Mouse (Mus musculus) embryonic facial prominence, embryonic 12.5 days (tissue): ENCODE measurements around the gene Osbpl10. TPM values are rescaled to one million over a fixed set of nuclear protein-coding genes. Genes with fewer than 3 reads are reported as not detected.
A peak's percentile ranks its signal among the peaks of the same experiment; 100 is the strongest.

Source experiments
- ATAC-seq: fragments of 200-750 bp; cut with Nextera tagmentation; 2 replicates; pipeline ENCODE4 v1.8.0; 2017; ENCODE audit not compliant: insufficient number of reproducible peaks, insufficient read depth, low FRiP score, low TSS enrichment
- H3K27ac ChIP-seq: fragments of 300-500 bp; sonication (generic); 2 replicates; pipeline ENCODE4 v1.5.1; 2016; ENCODE audit warnings: mild to moderate bottlenecking
- H3K27me3 ChIP-seq: fragments of 300-500 bp; sonication (generic); 2 replicates; pipeline ENCODE4 v1.6.1; 2016; ENCODE audit warnings: mild to moderate bottlenecking, moderate library complexity
- H3K36me3 ChIP-seq: fragments of 300-500 bp; sonication (generic); 2 replicates; pipeline ENCODE4 v1.6.1; 2016; ENCODE audit warnings: mild to moderate bottlenecking
- H3K4me1 ChIP-seq: fragments of 300-500 bp; sonication (generic); 2 replicates; pipeline ENCODE4 v1.6.1; 2016
- H3K4me2 ChIP-seq: fragments of 300-500 bp; sonication (generic); replicated peaks from 2 replicates; pipeline ENCODE4 v1.6.1; 2016; ENCODE audit warnings: mild to moderate bottlenecking, moderate library complexity
- H3K4me3 ChIP-seq: fragments of 300-500 bp; sonication (generic); 2 replicates; pipeline ENCODE4 v1.5.1; 2016; ENCODE audit warnings: mild to moderate bottlenecking
- H3K9ac ChIP-seq: fragments of 300-500 bp; sonication (generic); 2 replicates; pipeline ENCODE4 v1.6.1; 2016; ENCODE audit warnings: mild to moderate bottlenecking, moderate library complexity
- H3K9me3 ChIP-seq: fragments of 300-500 bp; sonication (generic); 2 replicates; pipeline ENCODE4 v1.6.1; 2016; ENCODE audit warnings: mild to moderate bottlenecking, moderate library complexity
- WGBS: fragments of 180-500 bp; shearing (Covaris S2); methylation state at CpG from one replicate; pipeline ENCODE4 v1.1.7; 2016; 5-methylcytosine and 5-hydroxymethylcytosine counted together
- polyA plus RNA-seq: library from polyadenylated mRNA; unstranded; fragments of >200 nt; fragmentation: Nextera tagmentation; extraction: Ambion mirVana; gene quantifications from 2 replicates; pipeline ENCODE4 v1.2.1, GENCODE M21; 2016

Gene Osbpl10
- polyA plus RNA-seq, 1 experiment from 2014 or later, result 2.9 TPM

DNA sequence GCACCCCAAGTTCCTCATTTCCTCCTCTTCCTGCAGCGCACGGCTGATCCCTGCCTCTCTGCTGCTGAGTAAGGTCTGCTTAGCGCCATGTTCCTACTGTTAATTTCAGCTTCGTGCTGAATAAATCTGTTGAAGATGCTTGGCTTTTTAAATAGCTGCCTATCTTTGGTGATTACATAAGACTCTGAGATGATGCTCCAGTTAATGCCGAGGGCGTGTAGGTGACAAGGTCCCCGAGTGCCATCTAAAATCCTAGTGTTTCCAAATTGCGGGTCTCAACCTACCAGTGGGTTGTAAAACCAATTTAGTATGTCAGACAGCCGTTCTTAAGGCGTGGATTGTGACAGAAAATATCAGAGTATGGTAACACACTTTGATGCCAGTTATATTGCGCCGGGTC, 232.2 kb downstream of the Osbpl10 start:
- 84% methylated on average over 12 of the region's 12 CpGs for WGBS
- Histone ChIP-seq H3K27ac (no peak overlapping the region), H3K36me3 (no peaks in the 10 kb centered on the region), H3K4me1 (peaks cover 11% of the 10 kb centered on the region), H3K9ac (no peak overlapping the region), H3K27me3 (no peaks in the 10 kb centered on the region), H3K4me3 (no peak overlapping the region), H3K4me2 (no peak overlapping the region), H3K9me3 (no peaks in the 10 kb centered on the region)
- no peak for ATAC-seq

DNA sequence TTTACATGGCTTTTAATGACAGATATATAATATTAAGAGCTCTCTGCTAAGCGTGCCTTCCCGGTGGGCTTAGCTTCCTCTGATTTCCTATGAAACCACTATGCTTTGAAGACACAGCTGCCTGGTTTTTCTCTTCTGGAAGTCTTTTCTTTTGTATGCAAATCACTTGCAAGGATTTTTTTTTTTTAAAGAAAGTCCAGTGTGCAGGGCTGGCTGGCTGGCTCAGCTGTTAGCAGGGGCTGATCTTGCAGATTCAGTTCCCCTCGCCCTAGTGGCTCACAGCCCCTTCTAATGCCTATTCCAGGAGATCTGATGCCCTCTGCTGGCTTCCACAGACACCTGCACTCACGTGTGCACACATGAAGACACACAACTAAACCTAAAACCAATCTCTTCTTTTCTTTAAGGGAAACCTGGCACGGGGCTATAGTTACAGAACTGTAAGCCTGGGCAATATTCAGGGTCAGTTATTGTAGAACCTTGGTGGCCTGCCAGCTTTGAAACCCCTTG, 235.4 kb downstream of the Osbpl10 start:
- H3K9me3 ChIP-seq, result no peaks in the 10 kb centered on the region
- H3K36me3 ChIP-seq, result no peaks in the 10 kb centered on the region
- no peaks in the 10 kb centered on the region for H3K27me3 ChIP-seq
- no peak for ATAC-seq
- no peak overlapping the region for H3K4me2 ChIP-seq
- no peak overlapping the region for H3K27ac ChIP-seq
- H3K4me3 ChIP-seq, result no peak overlapping the region
- peaks cover 14% of the 10 kb centered on the region; the same call in 1 of the 2 replicates for H3K4me1 ChIP-seq
- no peak overlapping the region for H3K9ac ChIP-seq
- 82% methylated on average over 5 of the region's 5 CpGs for WGBS

DNA sequence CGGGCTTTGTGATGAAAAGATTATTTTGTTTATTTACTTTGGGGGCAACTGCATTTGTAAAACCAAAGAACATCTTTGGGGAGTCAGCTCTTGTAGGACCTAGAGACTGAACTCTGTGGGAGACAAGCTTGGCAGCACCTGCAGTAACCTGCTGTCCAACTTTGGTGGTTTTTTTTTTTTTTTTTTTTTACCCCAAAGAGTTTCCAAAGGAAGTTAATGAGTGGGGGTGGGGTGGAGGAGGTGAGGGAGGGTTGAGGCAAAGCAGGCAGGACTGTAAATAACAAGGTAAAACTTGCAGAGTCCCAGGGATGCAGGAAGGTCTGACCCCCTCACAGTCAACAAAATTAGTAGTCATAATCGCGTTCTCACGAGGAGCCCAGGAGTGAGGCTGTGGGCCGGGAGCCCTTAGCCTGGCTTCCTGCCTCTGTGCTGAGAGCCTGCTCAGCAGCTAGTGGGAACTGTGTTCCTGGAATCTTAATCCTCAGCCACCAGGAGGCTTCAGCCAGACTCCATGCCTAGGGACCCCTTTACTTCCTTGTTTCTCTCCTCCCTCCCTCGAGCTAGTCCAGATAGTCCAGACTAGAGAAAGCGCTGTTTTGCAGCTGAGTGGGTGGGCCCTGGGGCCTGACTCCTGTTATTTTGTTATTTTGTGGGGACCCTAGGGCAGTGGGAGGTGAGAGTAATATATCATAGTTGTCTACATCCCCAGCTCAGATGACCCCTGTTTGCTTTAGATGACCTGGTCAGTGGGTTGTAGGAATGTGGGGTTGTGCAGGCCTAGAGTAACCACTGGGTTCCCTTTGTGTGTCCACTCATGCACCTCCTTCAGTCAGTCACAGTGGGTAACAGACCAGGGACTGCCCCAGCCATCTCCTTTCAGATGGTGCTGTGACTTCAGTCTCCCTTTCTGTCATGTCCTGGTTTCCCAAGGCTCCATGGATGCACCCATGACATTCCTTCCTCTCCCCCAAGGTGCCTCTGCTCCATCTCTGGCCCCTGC, 236.5 kb downstream of the Osbpl10 start:
- Histone ChIP-seq H3K9me3 (no peaks in the 10 kb centered on the region), H3K36me3 (no peaks in the 10 kb centered on the region), H3K27me3 (no peaks in the 10 kb centered on the region), H3K4me1 (peaks cover 14% of the 10 kb centered on the region; the same call in 1 of the 2 replicates), H3K4me3 (no peak overlapping the region), H3K27ac (no peak overlapping the region), H3K4me2 (no peak overlapping the region), H3K9ac (no peak overlapping the region; the same call in 1 of the 2 replicates)
- 0 out of 2 replicates have a peak, but pooled peaks have one; percentile 30 for ATAC-seq
- 18% methylated on average over 7 of the region's 7 CpGs for WGBS

GRCm38 (mm10) chr9:115215830-115216701, 237.7 kb downstream of the Osbpl10 start:
- no peak overlapping the region for H3K4me3 ChIP-seq
- 30% methylated on average over 21 of the region's 21 CpGs for WGBS
- no peak overlapping the region for H3K9ac ChIP-seq
- H3K4me2 ChIP-seq, result peak overlapping the region; percentile 16; the same call in 1 of the 2 replicates
- no peaks in the 10 kb centered on the region for H3K36me3 ChIP-seq
- no peaks in the 10 kb centered on the region for H3K27me3 ChIP-seq
- H3K9me3 ChIP-seq, result no peaks in the 10 kb centered on the region
- H3K27ac ChIP-seq, result no peak overlapping the region
- peaks cover 14% of the 10 kb centered on the region; the same call in 1 of the 2 replicates for H3K4me1 ChIP-seq
- no peak for ATAC-seq

- WGBS, result 20% methylated on average over 9 of the region's 9 CpGs
- Histone ChIP-seq H3K4me2 (no peak overlapping the region), H3K4me3 (no peak overlapping the region), H3K27ac (no peak overlapping the region), H3K9me3 (no peaks in the 10 kb centered on the region), H3K9ac (no peak overlapping the region), H3K27me3 (no peaks in the 10 kb centered on the region), H3K4me1 (peaks cover 14% of the 10 kb centered on the region; the same call in 1 of the 2 replicates), H3K36me3 (no peaks in the 10 kb centered on the region)
- no peak for ATAC-seq
Observed at GRCm38 (mm10) chr9:115217984-115218383, 239.6 kb downstream of the Osbpl10 start.

GRCm38 (mm10) chr9:115220466-115220865, 242.1 kb downstream of the Osbpl10 start:
- no peak overlapping the region for H3K27ac ChIP-seq
- peaks cover 9% of the 10 kb centered on the region; the same call in 1 of the 2 replicates for H3K4me1 ChIP-seq
- H3K4me3 ChIP-seq, result no peak overlapping the region
- H3K9me3 ChIP-seq, result no peaks in the 10 kb centered on the region
- no peak for ATAC-seq
- H3K4me2 ChIP-seq, result no peak overlapping the region
- WGBS, result 75% methylated on average over 7 of the region's 7 CpGs
- H3K9ac ChIP-seq, result no peak overlapping the region
- H3K27me3 ChIP-seq, result no peaks in the 10 kb centered on the region
- no peaks in the 10 kb centered on the region for H3K36me3 ChIP-seq

- Histone ChIP-seq H3K36me3 (no peaks in the 10 kb centered on the region), H3K4me3 (no peak overlapping the region), H3K27ac (no peak overlapping the region), H3K27me3 (no peaks in the 10 kb centered on the region), H3K4me1 (0 out of 2 replicates have a peak, but pooled peaks cover under 1% of the 10 kb centered on the region), H3K9ac (no peak overlapping the region), H3K4me2 (no peak overlapping the region), H3K9me3 (no peaks in the 10 kb centered on the region)
- WGBS, result 96% methylated on average over 7 of the region's 7 CpGs
- no peak for ATAC-seq
Observed at GRCm38 (mm10) chr9:115221265-115221664, 242.9 kb downstream of the Osbpl10 start.

GRCm38 (mm10) chr9:115224744-115225354, 246.5 kb downstream of the Osbpl10 start:
- Histone ChIP-seq H3K27ac (no peak overlapping the region), H3K4me1 (no peaks in the 10 kb centered on the region), H3K9me3 (no peaks in the 10 kb centered on the region), H3K4me3 (no peak overlapping the region), H3K27me3 (no peaks in the 10 kb centered on the region), H3K9ac (no peak overlapping the region), H3K4me2 (no peak overlapping the region), H3K36me3 (no peaks in the 10 kb centered on the region)
- WGBS, result 46% methylated on average over 7 of the region's 7 CpGs
- no peak for ATAC-seq

- H3K27me3 ChIP-seq, result no peaks in the 10 kb centered on the region
- WGBS, result 75% methylated on average over 4 of the region's 4 CpGs
- ATAC-seq, result no peak
- H3K4me3 ChIP-seq, result no peak overlapping the region
- H3K4me1 ChIP-seq, result no peaks in the 10 kb centered on the region
- H3K36me3 ChIP-seq, result no peaks in the 10 kb centered on the region
- no peak overlapping the region for H3K4me2 ChIP-seq
- no peak overlapping the region for H3K9ac ChIP-seq
- no peaks in the 10 kb centered on the region for H3K9me3 ChIP-seq
- no peak overlapping the region for H3K27ac ChIP-seq
Observed at GRCm38 (mm10) chr9:115229145-115229544, 250.8 kb downstream of the Osbpl10 start.

DNA sequence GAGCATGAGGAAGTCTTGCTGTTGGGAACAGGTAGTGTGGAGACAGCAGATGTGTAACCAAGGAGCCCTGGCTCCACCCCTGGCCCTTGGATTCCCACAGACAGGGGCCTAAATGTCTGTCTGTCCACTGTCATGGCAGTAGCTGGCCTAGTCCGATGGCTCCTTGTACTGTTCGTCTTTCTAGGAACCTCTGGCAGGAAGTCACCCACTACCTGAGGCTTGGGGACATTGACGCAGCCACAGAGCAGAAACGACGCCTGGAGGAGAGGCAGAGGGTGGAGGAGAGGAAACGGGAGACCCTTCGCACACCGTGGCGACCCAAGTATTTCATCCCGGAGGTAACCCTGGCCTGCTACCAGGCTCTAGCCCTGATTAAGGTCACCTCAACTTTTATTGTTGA, 251.3 kb downstream of the Osbpl10 start:
- Histone ChIP-seq H3K27me3 (no peaks in the 10 kb centered on the region), H3K9ac (no peak overlapping the region), H3K36me3 (no peaks in the 10 kb centered on the region), H3K27ac (no peak overlapping the region), H3K4me1 (no peaks in the 10 kb centered on the region), H3K4me2 (no peak overlapping the region), H3K4me3 (no peak overlapping the region), H3K9me3 (no peaks in the 10 kb centered on the region)
- 66% methylated on average over 10 of the region's 10 CpGs for WGBS
- ATAC-seq, result no peak

DNA sequence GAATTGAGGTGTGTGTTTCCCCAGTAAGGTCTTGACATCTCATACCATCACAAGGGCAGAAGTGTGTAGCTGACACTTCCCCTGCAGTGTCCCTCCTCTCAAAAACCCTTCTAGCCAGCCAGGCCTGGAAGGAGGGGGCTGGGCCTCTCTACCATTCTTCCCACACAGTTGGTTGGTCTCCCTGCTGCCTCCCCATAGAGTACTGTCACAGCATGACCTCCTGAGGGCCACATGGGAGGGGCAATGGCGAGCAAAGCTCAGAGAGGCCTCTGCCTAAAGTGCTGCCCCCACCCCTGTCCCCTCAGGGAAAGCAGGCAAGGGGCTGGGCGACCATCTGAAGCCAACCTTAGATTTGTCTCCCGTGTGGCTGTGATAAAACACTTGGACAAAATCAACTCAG, 251.8 kb downstream of the Osbpl10 start:
- H3K27me3 ChIP-seq, result no peaks in the 10 kb centered on the region
- H3K36me3 ChIP-seq, result no peaks in the 10 kb centered on the region
- no peaks in the 10 kb centered on the region for H3K4me1 ChIP-seq
- H3K4me2 ChIP-seq, result no peak overlapping the region
- no peak overlapping the region for H3K27ac ChIP-seq
- ATAC-seq, result no peak
- no peak overlapping the region for H3K4me3 ChIP-seq
- H3K9ac ChIP-seq, result no peak overlapping the region
- 23% methylated on average over 3 of the region's 3 CpGs for WGBS
- H3K9me3 ChIP-seq, result no peaks in the 10 kb centered on the region
